Mouse (Mus musculus): ENCODE data around the gene Atg4b.
"Not testable (repeated sequence)": the region's sequence is repeated elsewhere in the genome, so short reads cannot be mapped to it uniquely, and the experiment has no call there.

Gene Atg4b

DNA sequence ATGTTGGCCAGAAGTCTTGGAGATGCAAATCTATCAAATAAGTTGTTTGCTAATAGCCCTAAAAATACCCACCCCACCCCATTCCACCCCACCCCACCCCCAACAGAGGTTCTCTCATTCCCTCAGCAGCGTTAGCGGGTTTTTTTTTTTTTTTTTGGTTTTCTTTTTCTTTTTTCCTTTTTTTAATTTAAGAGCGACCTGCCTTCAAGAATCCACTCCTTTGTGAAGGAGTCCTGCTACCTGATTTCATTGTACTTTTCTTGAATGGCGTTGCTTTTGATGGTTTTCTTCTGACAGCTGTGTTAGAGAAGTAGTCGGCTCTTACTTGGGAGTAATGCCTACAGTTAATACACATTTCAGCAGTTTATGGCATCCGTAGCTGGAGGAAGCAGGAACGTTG, 4.3 kb downstream of the Atg4b start:
- no peak for DNase-seq (ENCODE audit: low spot score in 2 of 2)

DNA sequence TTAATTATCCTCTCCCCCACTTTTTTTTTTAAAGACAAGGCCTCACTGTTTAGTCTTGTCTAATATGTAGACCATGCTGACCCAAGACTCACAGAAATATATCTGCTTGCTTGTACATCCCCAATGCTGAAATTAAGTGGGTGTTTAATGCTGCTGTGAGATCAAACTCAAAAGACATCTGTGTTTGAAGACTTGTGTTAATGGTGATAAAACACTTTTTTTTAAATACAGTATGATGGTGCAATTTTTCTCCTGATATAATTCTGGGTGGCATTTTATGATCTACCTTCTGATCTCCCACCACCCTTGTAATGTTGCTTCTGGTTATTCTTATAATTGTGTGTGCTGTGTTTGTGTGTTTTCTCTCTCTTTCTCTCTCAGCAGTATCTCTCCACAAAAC, 4.9 kb downstream of the Atg4b start:
- DNase-seq (ENCODE audit: low spot score in 2 of 2), result no peak

DNA sequence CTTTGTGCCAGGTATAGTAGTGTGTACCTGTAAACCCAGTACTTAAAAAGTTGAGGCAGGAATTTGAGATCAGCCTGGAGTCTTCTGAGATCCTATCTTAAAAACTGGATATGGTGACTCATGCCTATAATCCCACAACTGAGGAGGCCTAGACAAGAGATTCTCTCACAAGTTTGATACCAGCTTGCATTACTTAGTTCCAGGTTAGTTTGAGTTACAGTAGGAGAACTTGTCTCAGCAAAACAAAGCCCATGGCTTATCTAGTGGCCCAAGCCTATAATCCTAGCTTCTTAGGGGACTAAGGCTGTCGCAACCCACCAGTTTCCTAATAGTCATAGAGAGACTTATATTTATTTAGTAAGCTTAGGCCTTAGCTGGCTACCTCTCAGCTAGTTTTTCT, 8.8 kb downstream of the Atg4b start:
- no peak for DNase-seq (ENCODE audit: low spot score in 2 of 2)

DNA sequence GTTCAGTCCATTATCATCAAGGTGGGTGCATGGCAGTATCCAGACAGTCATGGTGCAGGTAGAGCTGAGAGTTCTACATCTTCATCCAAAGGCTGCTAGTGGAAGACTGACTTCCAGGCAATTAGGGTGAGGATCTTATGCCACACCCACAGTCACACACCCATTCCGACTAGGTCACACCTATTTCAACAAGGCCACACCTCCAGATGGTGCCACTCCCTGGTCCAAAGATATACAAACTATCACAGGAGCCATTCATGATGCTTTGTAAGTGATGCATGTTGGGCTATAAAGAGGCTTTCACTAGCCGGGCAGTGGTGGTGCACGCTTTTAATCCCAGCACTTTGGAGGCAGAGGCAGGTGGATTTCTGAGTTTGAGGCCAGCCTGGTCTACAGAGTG, 12.2 kb downstream of the Atg4b start:
- DNase-seq (ENCODE audit: low spot score in 2 of 2), result not testable (repeated sequence)

DNA sequence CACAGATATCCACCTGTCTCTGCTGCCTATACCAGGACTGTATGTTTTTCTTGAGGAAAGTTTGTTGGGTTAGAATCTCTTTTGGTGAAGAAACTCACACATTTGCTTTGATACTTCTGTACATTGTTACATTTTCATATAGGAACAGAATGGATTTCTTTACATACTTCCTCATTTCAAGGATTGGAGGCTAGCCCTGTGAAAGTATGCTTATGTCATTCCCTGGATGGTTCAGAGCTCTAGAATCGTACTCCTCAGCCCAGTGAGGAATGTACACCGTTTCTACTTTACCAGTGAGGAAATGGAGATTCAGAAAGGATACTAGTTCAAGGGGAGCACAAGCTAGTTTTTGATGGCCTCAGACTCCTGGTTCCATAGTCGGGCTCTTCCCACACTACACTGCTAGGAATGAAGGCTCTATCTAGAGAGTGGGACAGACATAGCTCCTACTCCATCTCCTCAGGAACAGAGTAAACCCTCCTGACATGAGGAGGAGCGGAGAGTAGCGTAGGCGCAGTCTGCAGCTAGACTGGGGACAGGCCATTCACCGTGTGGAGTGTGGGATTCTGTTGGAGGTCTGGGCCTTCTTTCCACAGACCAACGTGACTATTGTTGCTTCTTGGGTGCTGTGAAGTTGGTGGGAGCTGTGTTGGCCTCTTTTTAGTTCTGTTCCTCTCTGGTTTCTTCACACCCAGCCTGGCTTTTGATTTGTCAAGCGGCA, 13.7 kb downstream of the Atg4b start:
- no peak for DNase-seq (ENCODE audit: low spot score in 2 of 2)

DNA sequence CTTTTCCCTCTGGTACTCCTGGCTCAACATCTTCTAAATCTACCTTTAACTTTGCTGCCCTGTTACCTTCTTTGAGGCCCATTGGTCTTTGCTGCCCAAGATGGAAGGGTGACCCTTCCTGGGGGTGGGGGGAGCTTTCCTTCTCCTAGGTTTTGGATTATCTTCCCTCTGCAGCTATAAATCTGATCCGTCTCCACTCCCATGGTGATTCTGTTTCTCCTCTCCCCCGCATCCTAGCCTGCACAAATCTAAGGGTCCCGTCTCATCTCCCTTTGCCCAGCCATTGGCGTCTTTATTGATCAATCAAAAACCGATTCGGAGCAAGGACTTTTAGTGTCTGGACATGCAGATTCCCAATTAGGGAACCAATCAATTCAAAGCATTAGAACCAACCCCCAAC, 16.3 kb downstream of the Atg4b start:
- no peak for DNase-seq (ENCODE audit: low spot score in 2 of 2)

DNA sequence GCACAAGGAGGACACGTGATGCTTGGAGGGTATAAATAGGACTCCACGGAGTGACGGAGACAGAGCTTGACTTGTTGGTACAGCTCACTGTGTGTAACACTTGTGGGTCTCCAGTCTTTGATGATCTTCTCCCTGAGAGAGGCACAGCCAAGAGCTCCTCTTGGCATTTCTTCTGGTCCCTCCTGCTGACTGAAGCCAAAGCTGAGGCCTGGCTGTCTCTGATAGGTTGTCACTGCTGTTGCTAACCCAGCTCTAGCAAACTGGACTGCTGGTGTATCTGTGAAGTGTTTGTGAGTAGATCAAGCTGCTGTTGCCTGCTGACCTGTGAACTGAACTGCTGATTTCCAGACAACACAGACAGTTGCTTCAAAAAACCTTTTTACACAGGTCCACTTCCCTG, 18.6 kb downstream of the Atg4b start:
- DNase-seq (ENCODE audit: low spot score in 2 of 2), result no peak

DNA sequence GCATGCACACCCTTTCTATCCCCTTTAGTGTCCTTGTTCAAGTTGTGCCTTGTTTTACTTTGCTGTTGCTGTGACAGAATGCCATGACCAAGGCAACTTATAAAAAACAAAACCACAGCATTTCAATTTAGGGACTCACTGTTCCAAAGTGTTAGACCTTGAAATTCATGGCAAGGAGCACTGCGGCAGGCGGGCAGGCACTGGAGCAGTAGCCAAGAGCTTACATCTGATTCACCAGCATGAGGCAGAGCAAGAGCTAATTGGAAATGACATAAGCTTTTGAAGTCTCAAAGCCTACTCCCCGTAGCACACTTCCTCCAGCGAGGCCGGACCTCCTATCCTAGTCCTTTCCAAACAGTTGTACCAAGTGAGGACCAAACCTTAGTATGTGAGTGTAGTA, 25.4 kb downstream of the Atg4b start:
- DNase-seq (ENCODE audit: low spot score in 2 of 2), result no peak

DNA sequence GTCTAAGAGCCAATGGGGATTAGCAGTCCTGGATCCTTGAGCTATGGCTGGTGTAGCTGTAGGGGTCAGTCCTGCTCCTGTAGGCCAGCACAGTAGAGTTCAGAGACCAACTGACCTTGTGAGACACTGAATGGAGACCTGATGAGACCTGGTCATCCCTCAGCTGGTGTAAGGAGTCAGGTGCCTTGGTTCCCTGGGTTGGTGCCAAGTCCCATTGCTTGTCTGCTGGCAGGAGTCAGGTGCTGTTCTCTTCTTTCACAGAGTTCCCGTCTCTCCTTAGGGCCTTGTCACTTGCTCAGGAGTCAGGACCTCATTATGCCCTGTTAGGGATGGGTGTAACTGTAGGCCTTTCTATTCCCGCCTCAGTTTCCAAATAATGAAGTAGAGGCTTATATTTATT, 35.6 kb downstream of the Atg4b start:
- no peak for DNase-seq (ENCODE audit: low spot score in 2 of 2)

DNA sequence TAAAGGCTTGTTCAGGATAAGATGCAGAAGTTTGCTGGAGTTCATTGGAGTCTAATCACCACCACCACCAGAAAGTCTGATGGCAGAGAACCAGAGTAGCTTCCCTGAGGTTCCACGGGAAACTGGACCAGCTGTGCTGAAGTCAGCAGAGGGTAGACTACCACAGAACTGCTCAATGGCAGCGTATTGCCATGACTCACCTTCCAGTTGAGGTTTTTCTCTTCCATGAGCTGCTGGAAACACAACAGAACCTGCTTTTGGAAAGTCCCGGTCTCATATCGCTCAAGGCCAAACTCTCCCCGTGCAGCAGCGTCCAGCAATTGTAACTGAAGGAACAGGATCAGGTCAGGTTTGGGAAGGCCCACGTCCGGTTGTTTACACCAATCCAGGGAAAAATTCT, 43.2 kb downstream of the Atg4b start:
- DNase-seq (ENCODE audit: low spot score in 2 of 2), result no peak

DNA sequence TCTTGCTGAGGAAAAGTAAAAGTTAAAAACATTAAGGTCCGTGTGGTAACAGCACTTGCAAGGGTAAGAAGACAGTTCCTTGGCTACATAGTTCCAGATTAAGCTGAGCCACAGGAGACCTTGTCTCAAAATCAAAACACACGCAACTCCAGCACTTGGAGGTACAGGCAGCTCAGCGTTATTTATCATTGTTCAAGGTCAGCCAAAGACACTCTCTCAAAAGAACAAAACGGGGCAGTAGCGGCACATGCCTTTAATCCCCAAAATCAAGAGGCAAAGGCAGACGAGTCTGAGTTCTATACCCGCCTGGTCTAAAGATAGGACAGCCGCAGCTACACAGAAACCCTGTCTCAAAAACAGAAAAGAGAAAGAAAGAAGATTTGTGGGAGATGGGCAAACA, 44.6 kb downstream of the Atg4b start:
- no peak for DNase-seq (ENCODE audit: low spot score in 2 of 2)

DNA sequence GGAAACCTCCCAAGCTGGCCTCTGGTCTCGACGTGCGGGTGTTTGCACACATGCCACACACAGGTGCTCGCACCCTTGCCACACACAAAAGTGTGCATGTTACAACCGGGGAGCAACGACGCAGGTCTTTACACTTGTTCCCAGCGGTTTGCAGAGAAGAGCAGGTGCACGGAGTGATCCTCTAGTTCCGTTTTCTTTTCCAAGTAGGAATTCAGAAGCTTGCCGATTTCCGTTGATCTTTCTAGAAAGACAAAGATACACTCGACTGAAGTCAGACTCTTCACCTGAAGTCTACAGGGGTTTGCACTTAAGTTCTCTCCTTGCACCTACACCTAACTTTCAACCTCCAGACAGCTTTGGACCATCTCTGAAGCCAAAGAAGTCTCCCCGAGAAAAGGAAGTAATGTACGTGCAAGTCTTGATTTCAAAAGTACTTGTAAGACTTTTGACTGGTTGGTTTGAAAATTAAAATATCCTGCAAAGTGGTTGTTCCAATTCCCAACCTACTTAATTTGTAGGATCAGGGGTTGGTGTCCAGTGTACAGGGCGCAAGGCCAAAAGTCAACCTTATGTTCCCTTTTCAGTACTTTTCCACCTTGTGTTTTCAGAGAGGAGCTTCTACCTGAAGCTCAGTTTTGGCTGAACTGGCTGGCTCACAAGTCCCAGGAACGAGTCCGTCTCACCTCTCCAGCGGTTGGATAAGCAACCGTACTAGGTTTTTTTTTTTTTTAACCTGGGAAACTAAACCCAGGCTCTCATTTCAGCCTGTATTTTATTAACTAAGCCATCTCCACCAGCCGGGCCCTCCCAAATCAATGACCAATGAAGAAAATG, 49.6 kb downstream of the Atg4b start:
- no peak for DNase-seq (ENCODE audit: low spot score in 2 of 2)

DNA sequence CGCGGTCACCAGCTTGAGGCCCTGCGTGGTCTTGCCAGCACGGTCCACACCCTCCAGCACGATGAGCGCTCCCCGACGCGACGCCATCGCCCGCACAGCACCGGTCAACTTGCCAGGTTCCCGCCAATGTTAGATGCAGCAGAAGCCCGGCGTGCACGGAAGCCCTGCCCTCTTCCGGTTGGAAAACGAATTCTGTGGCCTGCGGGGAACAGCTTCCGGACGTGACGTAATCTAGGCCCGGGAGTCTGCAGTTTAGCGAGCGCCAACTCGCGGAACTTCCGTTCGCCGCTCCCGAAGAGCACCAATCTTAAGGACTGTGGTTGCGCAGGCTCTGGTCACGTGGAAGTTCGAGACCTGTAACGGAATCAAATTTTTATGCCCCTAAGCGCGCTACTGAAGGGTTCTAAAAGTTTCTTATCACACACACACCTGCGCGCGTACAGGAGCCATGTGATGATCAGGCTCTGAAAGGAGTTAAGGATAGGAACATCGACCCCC, 50.5 kb downstream of the Atg4b start, which contains the start of gene Dtymk:
Gene Dtymk (minus strand): TSS at position 194 of the 498 bp plus-strand sequence.
- peak; percentile 88 to 89 for DNase-seq (ENCODE audit: low spot score in 2 of 2)

DNA sequence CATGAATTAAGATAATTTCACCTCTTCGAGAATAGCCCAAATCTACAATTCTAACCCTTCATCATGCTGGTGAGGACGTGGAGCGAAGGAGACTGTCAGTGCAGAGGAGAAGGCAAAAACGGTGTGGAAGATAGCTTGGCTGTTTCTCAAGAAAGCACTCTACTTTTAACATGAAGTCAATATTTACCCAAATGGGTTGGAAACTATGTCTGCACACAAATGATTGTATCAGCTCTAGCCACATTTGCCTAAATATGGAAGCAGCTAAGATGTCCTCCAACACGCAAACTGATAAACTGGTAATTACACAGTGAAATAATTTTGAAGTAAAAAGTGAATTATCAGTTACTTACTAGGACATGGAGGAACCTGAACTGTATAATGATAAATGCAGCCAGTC, 51.5 kb downstream of the Atg4b start:
- no peak for DNase-seq (ENCODE audit: low spot score in 2 of 2)

DNA sequence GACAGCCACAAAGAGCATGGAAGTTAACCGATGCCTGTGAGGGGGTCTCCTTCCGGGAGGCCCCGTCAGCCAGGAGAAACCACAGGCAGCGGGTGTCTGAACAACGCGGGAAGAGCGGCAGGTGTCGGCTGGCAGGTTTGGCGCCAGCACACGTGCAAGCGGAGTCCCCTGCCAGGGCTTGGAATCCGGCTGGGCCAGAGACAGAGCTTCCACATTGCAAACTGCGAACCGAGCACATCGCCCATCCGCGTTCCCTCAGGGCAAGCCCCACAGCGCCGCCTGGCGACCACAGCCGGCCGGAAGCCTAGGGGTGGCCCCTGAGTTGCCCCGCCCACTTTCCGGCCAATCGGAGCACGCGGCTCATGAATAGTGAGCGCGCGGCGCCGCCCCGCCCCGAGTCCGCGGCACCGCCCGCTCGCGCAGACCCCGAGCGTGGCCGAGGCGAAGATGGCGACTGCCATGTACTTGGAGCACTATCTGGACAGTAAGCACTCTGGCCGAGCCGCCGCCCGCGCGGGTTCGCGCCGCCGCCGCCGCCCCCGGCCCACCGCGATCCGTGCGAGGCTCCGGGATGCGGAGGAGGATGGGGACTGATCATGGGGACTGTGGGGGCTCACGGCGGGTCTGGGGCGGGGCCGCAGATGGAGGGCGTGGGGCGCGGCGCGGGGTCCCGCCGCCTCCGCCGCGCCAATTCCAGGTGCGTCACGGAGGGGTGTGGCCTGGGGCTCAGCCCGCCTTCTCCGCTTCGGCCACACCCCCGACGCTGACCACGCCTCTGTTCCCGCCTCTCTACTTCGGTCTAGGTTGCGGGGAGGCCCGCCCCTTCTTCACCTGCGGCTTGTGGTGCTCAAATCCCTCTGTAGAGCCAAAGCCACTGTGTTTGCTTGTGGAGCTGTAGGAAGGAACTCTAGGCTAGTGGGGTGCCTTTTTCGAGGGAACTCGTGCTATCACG, 52.5 kb downstream of the Atg4b start, which contains the start of gene Ing5:
Gene Ing5 (plus strand): TSS at position 410 of the 952 bp plus-strand sequence.
- peak; percentile 97 to 100 for DNase-seq (ENCODE audit: low spot score in 2 of 2)

DNA sequence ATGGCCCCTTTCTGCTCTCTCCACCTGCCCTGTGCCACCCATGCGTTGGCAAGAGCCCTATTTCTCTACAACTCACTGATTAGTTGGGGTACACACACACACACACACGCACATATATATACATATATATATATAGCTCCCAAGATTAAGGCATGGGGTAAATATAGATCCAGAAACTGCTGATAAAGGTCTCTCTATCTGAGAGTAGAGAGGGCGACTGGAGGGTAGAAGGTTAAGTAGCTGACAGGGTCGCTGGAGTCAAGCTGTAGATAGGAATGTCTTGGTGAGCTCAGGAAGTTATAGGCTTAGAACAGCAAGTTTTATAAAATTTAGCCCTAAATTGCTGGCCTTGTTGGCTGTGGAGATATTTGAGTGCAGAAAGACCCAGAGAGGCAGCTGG, 53.5 kb downstream of the Atg4b start:
- no peak for DNase-seq (ENCODE audit: low spot score in 2 of 2)

DNA sequence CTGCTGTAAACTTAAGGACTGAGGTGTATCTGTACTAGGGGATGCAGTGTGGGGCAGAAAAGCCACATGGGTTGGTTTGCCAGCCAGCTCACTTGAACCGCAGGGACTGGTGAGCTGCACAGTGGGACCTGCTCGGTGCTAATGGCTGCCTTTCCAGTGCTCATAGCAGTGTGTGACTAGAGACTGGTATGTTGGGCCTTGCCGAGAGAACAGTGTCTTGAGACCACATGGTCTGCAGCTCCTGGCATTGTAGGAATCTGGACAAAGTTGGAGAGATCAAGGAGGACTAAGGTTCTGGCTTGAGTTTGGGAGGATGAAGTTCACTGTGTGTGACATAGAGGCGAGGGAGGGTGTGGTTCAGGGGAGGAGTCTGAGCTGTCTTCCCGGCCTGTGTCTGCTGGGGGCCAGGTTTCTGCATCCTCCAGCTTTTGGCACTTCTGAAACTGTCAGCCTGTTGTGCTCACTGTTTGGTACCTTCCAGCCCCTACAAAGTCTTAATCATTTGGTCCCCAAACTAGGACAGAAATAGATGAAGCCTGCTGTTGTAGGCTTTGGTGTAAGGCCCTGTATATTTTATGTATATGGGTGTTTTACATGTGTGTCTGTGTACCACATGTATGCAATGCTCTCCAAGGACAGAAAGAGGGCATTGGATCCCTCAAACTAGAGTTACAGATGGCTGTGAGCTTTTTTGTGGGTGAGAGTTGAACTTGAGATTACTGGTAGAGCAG, 54.1 kb downstream of the Atg4b start:
- DNase-seq (ENCODE audit: low spot score in 2 of 2), result no peak

DNA sequence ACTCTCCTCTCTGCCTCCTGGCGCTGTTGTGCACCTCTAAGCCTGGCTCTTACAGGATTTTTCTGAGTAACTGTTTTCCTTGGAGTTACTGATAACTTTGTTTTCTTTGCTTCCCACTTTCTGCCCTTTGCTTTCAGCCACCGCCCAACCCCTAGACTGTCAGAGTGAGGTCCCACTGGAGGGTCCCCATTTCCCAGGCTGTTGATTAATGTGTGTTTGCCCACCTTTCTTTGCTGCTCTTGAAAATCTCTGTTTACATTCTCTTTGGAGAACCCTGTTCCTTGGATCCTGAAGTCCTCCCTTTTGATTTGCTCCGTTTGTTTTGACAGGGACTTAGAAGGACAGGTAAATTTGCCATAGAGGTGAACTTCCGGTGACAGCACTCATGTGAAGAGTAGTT, 57.6 kb downstream of the Atg4b start:
- no peak for DNase-seq (ENCODE audit: low spot score in 2 of 2)

DNA sequence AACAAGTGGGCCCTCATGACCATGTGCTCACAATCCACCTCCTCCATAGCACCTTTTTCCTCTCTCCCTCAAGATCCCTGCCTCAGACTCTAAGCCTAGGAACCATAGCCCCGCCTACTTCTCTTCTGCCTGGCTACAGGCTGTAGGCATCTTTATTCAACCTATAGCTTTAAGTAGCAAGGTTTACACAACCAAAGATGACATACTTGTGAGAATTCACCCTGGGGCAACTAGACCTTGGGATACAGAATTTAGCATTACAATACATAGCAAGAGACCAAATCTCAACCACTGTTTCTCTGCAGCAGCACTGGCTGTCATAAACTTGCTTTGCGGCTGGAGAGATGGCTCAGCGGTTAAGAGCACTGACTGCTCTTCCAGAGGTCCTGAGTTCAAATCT, 58.7 kb downstream of the Atg4b start:
- no peak for DNase-seq (ENCODE audit: low spot score in 2 of 2)

DNA sequence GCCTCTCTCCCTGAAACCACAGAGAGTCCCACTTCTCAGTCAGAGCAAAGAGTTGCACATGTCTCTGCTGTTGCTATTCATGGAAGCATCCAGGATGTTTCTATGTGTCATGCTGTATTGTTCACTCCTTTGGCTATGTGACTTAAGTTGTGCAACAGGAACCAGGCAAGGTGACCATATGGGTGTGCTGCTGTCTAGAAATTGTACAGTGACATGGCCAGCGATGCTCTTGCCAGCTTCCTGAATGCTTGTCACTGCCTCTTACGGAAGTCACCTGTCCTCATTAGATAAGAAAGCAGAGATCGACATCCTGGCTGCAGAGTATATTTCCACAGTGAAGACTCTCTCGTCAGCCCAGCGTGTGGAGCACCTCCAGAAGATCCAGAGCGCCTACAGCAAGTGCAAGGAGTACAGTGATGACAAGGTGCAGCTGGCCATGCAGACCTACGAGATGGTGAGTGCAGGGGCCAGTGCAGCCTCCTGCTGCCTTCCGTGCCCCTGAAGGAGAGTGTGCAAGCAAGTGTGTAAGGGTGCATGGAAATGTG, 60.3 kb downstream of the Atg4b start:
- DNase-seq (ENCODE audit: low spot score in 2 of 2), result no peak

Measured in frontal cortex, postnatal 14 days (tissue).